Mouse (Mus musculus) embryonic facial prominence, embryonic 14.5 days (tissue): Measurements from ENCODE around the gene Col4a2. TPM values are rescaled to one million over a fixed set of nuclear protein-coding genes. Genes with fewer than 3 reads are reported as not detected.

ENCODE experiments used
- ATAC-seq: fragments of 200-750 bp; cut with Nextera tagmentation; 2 replicates; pipeline ENCODE4 v1.8.0; 2017; ENCODE audit warnings: low read depth, moderate number of reproducible peaks, moderate TSS enrichment
- DNase-seq: peaks from one replicate; pipeline ENCODE4 v3.0.0-alpha.2; 2015; ENCODE audit warnings: low spot score
- H3K27ac ChIP-seq: fragments of 300-500 bp; sonication (generic); replicated peaks from 2 replicates; pipeline ENCODE4 v1.5.1; 2014; ENCODE audit warnings: low read depth, mild to moderate bottlenecking, low read length, moderate library complexity
- H3K27me3 ChIP-seq: fragments of 300-500 bp; sonication (generic); replicated peaks from 2 replicates; pipeline ENCODE4 v1.6.1; 2014; ENCODE audit warnings: low read length; ENCODE audit not compliant: control insufficient read depth, insufficient read depth
- H3K36me3 ChIP-seq: fragments of 300-500 bp; sonication (generic); 2 replicates; pipeline ENCODE4 v1.6.1; 2014; ENCODE audit warnings: low read length, mixed read lengths; ENCODE audit not compliant: control insufficient read depth, insufficient read depth
- H3K4me1 ChIP-seq: fragments of 300-500 bp; sonication (generic); 2 replicates; pipeline ENCODE4 v1.6.1; 2014; ENCODE audit warnings: antibody characterized with exemption, low read length; ENCODE audit not compliant: control insufficient read depth, insufficient read depth
- H3K4me2 ChIP-seq: fragments of 300-500 bp; sonication (generic); 2 replicates; pipeline ENCODE4 v1.6.1; 2014; ENCODE audit warnings: low read depth, mild to moderate bottlenecking, low read length, moderate library complexity, mixed read lengths
- H3K4me3 ChIP-seq: fragments of 300-500 bp; sonication (generic); 2 replicates; pipeline ENCODE4 v1.5.1; 2014; ENCODE audit warnings: low read depth, mild to moderate bottlenecking, low read length
- H3K9ac ChIP-seq: fragments of 300-500 bp; sonication (generic); 2 replicates; pipeline ENCODE4 v1.6.1; 2014; ENCODE audit warnings: low read depth, mild to moderate bottlenecking, low read length, moderate library complexity, mixed read lengths
- H3K9me3 ChIP-seq: fragments of 300-500 bp; sonication (generic); 2 replicates; pipeline ENCODE4 v1.6.1; 2016; ENCODE audit warnings: low read length; ENCODE audit not compliant: control insufficient read depth
- WGBS: fragments of 180-500 bp; shearing (Covaris S2); extraction: QIAGEN DNeasy Blood & Tissue Kit; methylation state at CpG from one replicate; pipeline ENCODE4 v1.1.7; 2014; 5-methylcytosine and 5-hydroxymethylcytosine counted together
- polyA plus RNA-seq: library from polyadenylated mRNA; unstranded; fragments of >200 nt; fragmentation: Nextera tagmentation; extraction: Ambion mirVana; gene quantifications from 2 replicates; pipeline ENCODE4 v1.2.1, GENCODE M21; 2014

The Col4a2 gene
- polyA plus RNA-seq, 1 experiment from 2014 or later, result 95.9 TPM

GRCm38 (mm10) chr8:11417762-11418161 is 105.2 kb downstream of the Col4a2 start:
- no peaks in the 10 kb centered on the region; the same call in 1 of the 2 replicates for H3K4me1 ChIP-seq
- no peak overlapping the region for H3K4me2 ChIP-seq
- H3K27me3 ChIP-seq, result no peaks in the 10 kb centered on the region
- H3K27ac ChIP-seq, result no peak overlapping the region
- ATAC-seq, result no peak
- peaks cover 30% of the 10 kb centered on the region; the same call in 1 of the 2 replicates for H3K36me3 ChIP-seq
- H3K9ac ChIP-seq, result no peak overlapping the region
- H3K4me3 ChIP-seq, result no peak overlapping the region
- no peak for DNase-seq
- WGBS, result 72% methylated on average over 13 of the region's 13 CpGs
- H3K9me3 ChIP-seq, result no peaks in the 10 kb centered on the region

- Histone ChIP-seq H3K4me2 (no peak overlapping the region), H3K27ac (peak overlapping the region; percentile 48; the same call in 1 of the 2 replicates), H3K4me3 (no peak overlapping the region), H3K9me3 (no peaks in the 10 kb centered on the region), H3K4me1 (no peaks in the 10 kb centered on the region), H3K36me3 (peaks cover 37% of the 10 kb centered on the region), H3K27me3 (no peaks in the 10 kb centered on the region), H3K9ac (no peak overlapping the region)
- WGBS, result 21% methylated on average over 6 of the region's 6 CpGs
- DNase-seq, result peak; percentile 86
- ATAC-seq, result peak; percentile 87
Measured at GRCm38 (mm10) chr8:11419232-11419631, 106.6 kb downstream of the Col4a2 start.

- Histone ChIP-seq H3K36me3 (peaks cover 40% of the 10 kb centered on the region), H3K27me3 (no peaks in the 10 kb centered on the region), H3K4me3 (no peak overlapping the region), H3K9me3 (no peaks in the 10 kb centered on the region), H3K4me1 (no peaks in the 10 kb centered on the region), H3K9ac (no peak overlapping the region), H3K4me2 (no peak overlapping the region), H3K27ac (no peak overlapping the region)
- peak; percentile 57 for DNase-seq
- WGBS, result 20% methylated on average over 2 of the region's 2 CpGs
- peak; percentile 48 for ATAC-seq
Measured at GRCm38 (mm10) chr8:11419645-11420044, 107.0 kb downstream of the Col4a2 start.

GRCm38 (mm10) chr8:11421105-11421504 is 108.5 kb downstream of the Col4a2 start:
- DNase-seq (no peak), ATAC-seq (no peak)
- Histone ChIP-seq H3K9ac (no peak overlapping the region), H3K9me3 (no peaks in the 10 kb centered on the region), H3K36me3 (peaks cover 49% of the 10 kb centered on the region), H3K4me3 (no peak overlapping the region), H3K4me1 (no peaks in the 10 kb centered on the region), H3K27me3 (no peaks in the 10 kb centered on the region), H3K27ac (no peak overlapping the region), H3K4me2 (no peak overlapping the region)
- 51% methylated on average over 14 of the region's 14 CpGs for WGBS

GRCm38 (mm10) chr8:11421968-11422367 is 109.4 kb downstream of the Col4a2 start:
- ATAC-seq, result no peak
- no peak overlapping the region for H3K27ac ChIP-seq
- H3K4me1 ChIP-seq, result no peaks in the 10 kb centered on the region
- no peak overlapping the region for H3K9ac ChIP-seq
- H3K27me3 ChIP-seq, result no peaks in the 10 kb centered on the region
- no peak overlapping the region for H3K4me3 ChIP-seq
- no peak for DNase-seq
- 63% methylated on average over 6 of the region's 6 CpGs for WGBS
- H3K36me3 ChIP-seq, result peaks cover 51% of the 10 kb centered on the region
- H3K4me2 ChIP-seq, result no peak overlapping the region
- no peaks in the 10 kb centered on the region for H3K9me3 ChIP-seq

- Histone ChIP-seq H3K4me2 (no peak overlapping the region), H3K9ac (no peak overlapping the region), H3K27me3 (no peaks in the 10 kb centered on the region), H3K9me3 (no peaks in the 10 kb centered on the region), H3K27ac (no peak overlapping the region), H3K4me1 (no peaks in the 10 kb centered on the region), H3K36me3 (peaks cover 54% of the 10 kb centered on the region), H3K4me3 (no peak overlapping the region)
- DNase-seq (no peak), ATAC-seq (no peak)
- 60% methylated on average over 7 of the region's 7 CpGs for WGBS
Measured at GRCm38 (mm10) chr8:11423091-11423490, 110.5 kb downstream of the Col4a2 start.

- Histone ChIP-seq H3K4me1 (no peaks in the 10 kb centered on the region), H3K27ac (no peak overlapping the region), H3K36me3 (peaks cover 78% of the 10 kb centered on the region), H3K4me2 (no peak overlapping the region), H3K9me3 (no peaks in the 10 kb centered on the region), H3K9ac (no peak overlapping the region), H3K4me3 (no peak overlapping the region), H3K27me3 (no peaks in the 10 kb centered on the region)
- DNase-seq, result no peak
- no peak for ATAC-seq
- 68% methylated on average over 5 of the region's 5 CpGs for WGBS
Measured at GRCm38 (mm10) chr8:11430688-11431087, 118.1 kb downstream of the Col4a2 start.

GRCm38 (mm10) chr8:11437862-11438261 is 125.3 kb downstream of the Col4a2 start:
- ATAC-seq, result no peak
- H3K27ac ChIP-seq, result no peak overlapping the region
- no peak for DNase-seq
- 65% methylated on average over 12 of the region's 12 CpGs for WGBS
- peaks cover 85% of the 10 kb centered on the region for H3K36me3 ChIP-seq
- H3K9ac ChIP-seq, result no peak overlapping the region
- H3K4me1 ChIP-seq, result no peaks in the 10 kb centered on the region
- H3K4me2 ChIP-seq, result no peak overlapping the region
- H3K4me3 ChIP-seq, result no peak overlapping the region
- H3K9me3 ChIP-seq, result no peaks in the 10 kb centered on the region
- H3K27me3 ChIP-seq, result no peaks in the 10 kb centered on the region

- no peaks in the 10 kb centered on the region for H3K4me1 ChIP-seq
Measured at GRCm38 (mm10) chr8:11441291-11441690, 128.7 kb downstream of the Col4a2 start.

More at GRCm38 (mm10) chr8:11441291-11441690, 128.7 kb downstream of the Col4a2 start:
- DNase-seq (no peak), ATAC-seq (no peak)
- H3K27ac ChIP-seq, result no peak overlapping the region
- H3K36me3 ChIP-seq, result peaks cover 81% of the 10 kb centered on the region
- no peak overlapping the region for H3K4me2 ChIP-seq
- 93% methylated on average over 5 of the region's 6 CpGs for WGBS
- no peaks in the 10 kb centered on the region for H3K9me3 ChIP-seq
- no peak overlapping the region for H3K4me3 ChIP-seq
- no peaks in the 10 kb centered on the region for H3K27me3 ChIP-seq
- no peak overlapping the region for H3K9ac ChIP-seq
